Mouse (Mus musculus) spleen, adult 18-20 months (tissue): ENCODE data around the gene Gnb5.

Experiments
- DNase-seq, 2 experiments: peaks; one replicate each; pipeline ENCODE4 v3.0.0; 2022; ENCODE audit warnings: mixed read lengths in 2 of 2

Gene Gnb5

GRCm38 (mm10) chr9:75306126-75306898 lies at the start of gene Gnb5:
Gene Gnb5 (plus strand): TSS chr9:75306288.
- DNase-seq: no peak

- no peak for DNase-seq
These were observed 47.3 kb upstream of the Gnb5 start for GRCm38 (mm10) chr9:75258792-75259191.

- DNase-seq: no peak
These were observed 46.4 kb upstream of the Gnb5 start for GRCm38 (mm10) chr9:75259656-75260055.

GRCm38 (mm10) chr9:75261332-75261872 lies 44.7 kb upstream of the Gnb5 start:
- no peak for DNase-seq

- no peak for DNase-seq
These were observed 43.8 kb upstream of the Gnb5 start for GRCm38 (mm10) chr9:75262235-75262826.

- no peak for DNase-seq
These were observed 41.9 kb upstream of the Gnb5 start for GRCm38 (mm10) chr9:75264008-75264718.

- DNase-seq: no peak
These were observed 38.9 kb upstream of the Gnb5 start for GRCm38 (mm10) chr9:75267147-75267546.

GRCm38 (mm10) chr9:75270382-75270781 lies 35.7 kb upstream of the Gnb5 start:
- DNase-seq: no peak

- no peak for DNase-seq
These were observed 34.5 kb upstream of the Gnb5 start for GRCm38 (mm10) chr9:75271539-75271938.

GRCm38 (mm10) chr9:75273646-75274045 lies 32.4 kb upstream of the Gnb5 start:
- no peak for DNase-seq

- no peak for DNase-seq
These were observed 31.6 kb upstream of the Gnb5 start for GRCm38 (mm10) chr9:75274486-75274885.

- no peak for DNase-seq
These were observed 31.0 kb upstream of the Gnb5 start for GRCm38 (mm10) chr9:75275051-75275450.

GRCm38 (mm10) chr9:75280814-75281213 lies 25.3 kb upstream of the Gnb5 start:
- peak in 1 of 2 experiments; percentile 39 for DNase-seq

GRCm38 (mm10) chr9:75282179-75282578 lies 23.9 kb upstream of the Gnb5 start:
- no peak for DNase-seq

GRCm38 (mm10) chr9:75282830-75283229 lies 23.3 kb upstream of the Gnb5 start:
- peak in 1 of 2 experiments; percentile 45 for DNase-seq

GRCm38 (mm10) chr9:75283636-75284035 lies 22.5 kb upstream of the Gnb5 start:
- DNase-seq: no peak

- no peak for DNase-seq
These were observed 20.7 kb upstream of the Gnb5 start for GRCm38 (mm10) chr9:75285363-75285762.

- DNase-seq: no peak
These were observed 18.5 kb upstream of the Gnb5 start for GRCm38 (mm10) chr9:75287636-75288035.

GRCm38 (mm10) chr9:75289545-75289944 lies 16.5 kb upstream of the Gnb5 start:
- no peak for DNase-seq

GRCm38 (mm10) chr9:75299342-75299741 lies 6.7 kb upstream of the Gnb5 start:
- no peak for DNase-seq

- DNase-seq: no peak
These were observed 3.1 kb upstream of the Gnb5 start for GRCm38 (mm10) chr9:75303033-75303432.

GRCm38 (mm10) chr9:75303701-75304261 lies 2.3 kb upstream of the Gnb5 start:
- DNase-seq: no peak

GRCm38 (mm10) chr9:75304286-75304685 lies 1.8 kb upstream of the Gnb5 start:
- no peak for DNase-seq
